Mouse (Mus musculus): ENCODE results near the gene Olfr1477. TPM values are rescaled to one million over a fixed set of nuclear protein-coding genes. Genes with fewer than 3 reads are reported as not detected.
"Not testable (repeated sequence)": the region's sequence is repeated elsewhere in the genome, so short reads cannot be mapped to it uniquely, and the experiment has no call there.

The Olfr1477 gene
- total RNA-seq (2014; rRNA removed; ENCODE audit: low replicate concordance) (not detected in 2 replicates), polyA plus RNA-seq (2015; fragmentation: Nextera tagmentation; extraction: Ambion mirVana) (not detected in 2 replicates)

- Histone ChIP-seq H3K27ac (ENCODE audit: low read depth) (no peak within 1 kb of the TSS), H3K9me3 (replicated peaks; ENCODE audit: control insufficient read depth, low read length) (no peaks in the 10 kb centered on the region; the same call in 1 of the 2 replicates), H3K9ac (replicated peaks; ENCODE audit: low read depth, low read length) (no peak within 1 kb of the TSS), H3K36me3 (replicated peaks; ENCODE audit: control insufficient read depth, insufficient read depth, low read length) (no peaks in the 10 kb centered on the region), H3K4me2 (ENCODE audit: low read depth, low read length) (no peak within 1 kb of the TSS), H3K4me1 (ENCODE audit: control insufficient read depth, insufficient read depth) (no peaks in the 10 kb centered on the region), H3K27me3 (ENCODE audit: control insufficient read depth, insufficient read depth, low read length) (no peaks in the 10 kb centered on the region), H3K4me3 (ENCODE audit: low read depth, low read length) (no peak within 1 kb of the TSS)
- WGBS: 52% methylated on average over 3 of the region's 3 CpGs
- ATAC-seq (ENCODE audit: insufficient read depth, low read depth) (no peak), DNase-seq (ENCODE audit: low spot score) (no peak)
- TF ChIP-seq CTCF (IDR thresholded peaks at IDR 0.05; ENCODE audit: low read depth): no peak
Measured at GRCm38 (mm10) chr19:13500246-13500645, at the start of gene Olfr1477. Olfr1477 (plus strand) TSS chr19:13500546.

- Histone ChIP-seq H3K27me3 (ENCODE audit: control insufficient read depth, insufficient read depth, low read length) (no peaks in the 10 kb centered on the region), H3K36me3 (replicated peaks; ENCODE audit: control insufficient read depth, insufficient read depth, low read length) (no peaks in the 10 kb centered on the region)
- DNase-seq (ENCODE audit: low spot score): no peak
Measured at GRCm38 (mm10) chr19:13455986-13456385, 44.4 kb upstream of the Olfr1477 start, which contains the start of gene Olfr1472. Olfr1472 (minus strand) TSS chr19:13456086.

DNA sequence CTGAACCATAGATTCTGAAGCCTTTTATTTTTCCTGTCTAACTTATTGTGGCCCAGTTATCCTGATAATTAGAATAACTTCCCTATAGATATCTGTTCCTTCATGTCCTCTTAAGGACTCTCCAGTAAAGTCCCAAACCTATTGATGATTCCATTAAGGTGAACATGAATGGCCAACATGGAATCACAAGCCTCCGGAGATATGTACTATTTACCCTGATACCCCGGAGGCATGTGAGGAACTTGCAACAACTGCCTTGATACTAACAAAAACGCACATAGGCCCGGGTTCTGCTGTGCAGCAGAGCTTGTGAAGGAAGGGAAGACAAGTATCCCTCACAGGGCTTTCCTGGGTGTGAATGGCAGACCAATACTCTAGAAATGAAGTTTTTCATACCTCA lies 31.1 kb upstream of the Olfr1477 start, which contains the start of gene Olfr1474:
TSS of gene Olfr1474 (plus strand) at position 301 of the 400 bp plus-strand sequence.
- H3K9me3 ChIP-seq (replicated peaks; ENCODE audit: control insufficient read depth, low read length); H3K36me3 ChIP-seq (replicated peaks; ENCODE audit: control insufficient read depth, insufficient read depth, low read length); DNase-seq (ENCODE audit: low spot score); H3K4me2 ChIP-seq (ENCODE audit: low read depth, low read length); ATAC-seq (ENCODE audit: insufficient read depth, low read depth); H3K4me3 ChIP-seq (ENCODE audit: low read depth, low read length); H3K27me3 ChIP-seq (ENCODE audit: control insufficient read depth, insufficient read depth, low read length); H3K4me1 ChIP-seq (ENCODE audit: control insufficient read depth, insufficient read depth); H3K27ac ChIP-seq (ENCODE audit: low read depth); H3K9ac ChIP-seq (replicated peaks; ENCODE audit: low read depth, low read length): not testable (repeated sequence)
- 64% methylated on average over 4 of the region's 4 CpGs for WGBS

More at GRCm38 (mm10) chr19:13455986-13456385, 44.4 kb upstream of the Olfr1477 start, which contains the start of gene Olfr1472:
- Histone ChIP-seq H3K4me1 (ENCODE audit: control insufficient read depth, insufficient read depth) (no peaks in the 10 kb centered on the region), H3K4me2 (ENCODE audit: low read depth, low read length) (no peak within 1 kb of the TSS), H3K4me3 (ENCODE audit: low read depth, low read length) (no peak within 1 kb of the TSS), H3K9ac (replicated peaks; ENCODE audit: low read depth, low read length) (no peak within 1 kb of the TSS), H3K27ac (ENCODE audit: low read depth) (no peak within 1 kb of the TSS), H3K9me3 (replicated peaks; ENCODE audit: control insufficient read depth, low read length) (no peaks in the 10 kb centered on the region)
- ATAC-seq (ENCODE audit: insufficient read depth, low read depth): no peak
- no peak for TF ChIP-seq CTCF (IDR thresholded peaks at IDR 0.05; ENCODE audit: low read depth)
- TF ChIP-seq EP300 (IDR thresholded peaks at IDR 0.05; ENCODE audit: low read depth): no peak
- WGBS: 51% methylated on average over 1 of the region's 1 CpGs

DNA sequence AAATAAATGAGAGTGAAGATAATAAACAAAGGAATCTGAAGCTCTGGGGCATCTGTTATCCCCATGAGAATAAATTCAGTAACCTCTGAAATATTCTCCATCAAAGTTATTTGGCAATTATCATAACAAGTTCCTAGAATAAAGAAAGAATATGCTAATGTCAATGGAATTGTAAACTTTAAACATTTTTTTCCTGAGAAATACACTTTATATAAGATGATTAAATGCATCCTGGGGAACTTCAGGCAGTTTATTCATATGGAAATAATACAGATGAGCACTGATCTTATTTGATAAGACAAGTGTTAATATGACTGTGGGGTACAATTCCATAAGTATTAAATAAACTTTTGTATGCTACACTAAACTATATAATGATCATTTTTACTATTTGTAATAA lies 20.2 kb upstream of the Olfr1477 start, which contains the start of gene Olfr1475:
TSS of gene Olfr1475 (minus strand) at position 101 of the 400 bp plus-strand sequence.
- Histone ChIP-seq H3K4me3 (ENCODE audit: low read depth, low read length) (no peak within 1 kb of the TSS), H3K36me3 (replicated peaks; ENCODE audit: control insufficient read depth, insufficient read depth, low read length) (no peaks in the 10 kb centered on the region), H3K27ac (ENCODE audit: low read depth) (no peak within 1 kb of the TSS), H3K9ac (replicated peaks; ENCODE audit: low read depth, low read length) (no peak within 1 kb of the TSS), H3K27me3 (ENCODE audit: control insufficient read depth, insufficient read depth, low read length) (no peaks in the 10 kb centered on the region), H3K4me1 (ENCODE audit: control insufficient read depth, insufficient read depth) (no peaks in the 10 kb centered on the region), H3K9me3 (replicated peaks; ENCODE audit: control insufficient read depth, low read length) (no peaks in the 10 kb centered on the region), H3K4me2 (ENCODE audit: low read depth, low read length) (no peak within 1 kb of the TSS)
- ATAC-seq (ENCODE audit: insufficient read depth, low read depth): no peak
- TF ChIP-seq EP300 (IDR thresholded peaks at IDR 0.05; ENCODE audit: low read depth) (no peak), CTCF (IDR thresholded peaks at IDR 0.05; ENCODE audit: low read depth) (no peak)
- DNase-seq (ENCODE audit: low spot score): no peak

DNA sequence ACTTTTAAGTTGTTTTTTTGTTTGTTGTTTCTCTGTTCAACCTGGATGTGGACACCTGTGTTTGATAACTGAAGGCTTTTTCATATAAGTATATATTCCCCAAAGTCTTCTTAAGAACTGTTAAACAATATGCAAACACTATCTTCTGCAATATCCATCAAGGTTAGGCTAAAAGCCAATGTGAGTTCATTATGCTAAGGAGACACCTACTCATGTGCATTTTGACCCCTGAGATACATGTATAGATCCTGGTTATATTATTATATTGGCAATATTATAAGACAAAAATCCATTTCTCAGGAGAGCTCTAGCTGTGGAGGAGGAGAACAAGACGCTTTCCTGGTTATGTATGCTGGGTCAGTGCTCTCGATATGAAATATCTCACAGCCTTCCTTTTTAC lies 27.3 kb downstream of the Olfr1477 start, which contains the start of gene Olfr1480:
TSS of gene Olfr1480 (plus strand) at position 301 of the 400 bp plus-strand sequence.
- no peak for TF ChIP-seq EP300 (IDR thresholded peaks at IDR 0.05; ENCODE audit: low read depth)
- no peak for TF ChIP-seq CTCF (IDR thresholded peaks at IDR 0.05; ENCODE audit: low read depth)
- ATAC-seq (ENCODE audit: insufficient read depth, low read depth): no peak
- Histone ChIP-seq H3K36me3 (replicated peaks; ENCODE audit: control insufficient read depth, insufficient read depth, low read length) (no peaks in the 10 kb centered on the region), H3K4me1 (ENCODE audit: control insufficient read depth, insufficient read depth) (no peaks in the 10 kb centered on the region), H3K9ac (replicated peaks; ENCODE audit: low read depth, low read length) (no peak within 1 kb of the TSS), H3K27me3 (ENCODE audit: control insufficient read depth, insufficient read depth, low read length) (no peaks in the 10 kb centered on the region), H3K4me2 (ENCODE audit: low read depth, low read length) (no peak within 1 kb of the TSS), H3K4me3 (ENCODE audit: low read depth, low read length) (no peak within 1 kb of the TSS), H3K9me3 (replicated peaks; ENCODE audit: control insufficient read depth, low read length) (0 out of 2 replicates have a peak, but pooled peaks cover 4% of the 10 kb centered on the region), H3K27ac (ENCODE audit: low read depth) (no peak within 1 kb of the TSS)
- no peak for DNase-seq (ENCODE audit: low spot score)
- WGBS: 55% methylated on average over 2 of the region's 2 CpGs

Other genes with a start within 250 kb of the Olfr1477 start
- not detected in 2 replicates for gene Olfr1465, start 185.0 kb upstream of the Olfr1477 start, total RNA-seq (2014; rRNA removed; ENCODE audit: low replicate concordance)
- not detected in 2 replicates for gene Olfr1465, start 185.0 kb upstream of the Olfr1477 start, polyA plus RNA-seq (2015; fragmentation: Nextera tagmentation; extraction: Ambion mirVana)
- not detected in 2 replicates for gene Olfr1466, start 161.7 kb upstream of the Olfr1477 start, total RNA-seq (2014; rRNA removed; ENCODE audit: low replicate concordance)
- gene Olfr1466, start 161.7 kb upstream of the Olfr1477 start, polyA plus RNA-seq (2015; fragmentation: Nextera tagmentation; extraction: Ambion mirVana): not detected in 2 replicates
- not detected in 2 replicates for gene Olfr1467, start 138.3 kb upstream of the Olfr1477 start, total RNA-seq (2014; rRNA removed; ENCODE audit: low replicate concordance)
- gene Olfr1467, start 138.3 kb upstream of the Olfr1477 start, polyA plus RNA-seq (2015; fragmentation: Nextera tagmentation; extraction: Ambion mirVana): not detected in 2 replicates
- not detected in 2 replicates for gene Olfr1469, start 92.7 kb upstream of the Olfr1477 start, total RNA-seq (2014; rRNA removed; ENCODE audit: low replicate concordance)
- not detected in 2 replicates for gene Olfr1469, start 92.7 kb upstream of the Olfr1477 start, polyA plus RNA-seq (2015; fragmentation: Nextera tagmentation; extraction: Ambion mirVana)
- not detected in 2 replicates for gene Olfr1471, start 57.1 kb upstream of the Olfr1477 start, total RNA-seq (2014; rRNA removed; ENCODE audit: low replicate concordance)
- gene Olfr1471, start 57.1 kb upstream of the Olfr1477 start, polyA plus RNA-seq (2015; fragmentation: Nextera tagmentation; extraction: Ambion mirVana): not detected in 2 replicates
- gene Olfr1472, start 44.5 kb upstream of the Olfr1477 start, total RNA-seq (2014; rRNA removed; ENCODE audit: low replicate concordance): not detected in 2 replicates
- gene Olfr1472, start 44.5 kb upstream of the Olfr1477 start, polyA plus RNA-seq (2015; fragmentation: Nextera tagmentation; extraction: Ambion mirVana): not detected in 2 replicates
- gene Olfr1474, start 31.0 kb upstream of the Olfr1477 start, total RNA-seq (2014; rRNA removed; ENCODE audit: low replicate concordance): not detected in 2 replicates
- gene Olfr1474, start 31.0 kb upstream of the Olfr1477 start, polyA plus RNA-seq (2015; fragmentation: Nextera tagmentation; extraction: Ambion mirVana): not detected in 2 replicates
- gene Olfr1475, start 20.4 kb upstream of the Olfr1477 start, total RNA-seq (2014; rRNA removed; ENCODE audit: low replicate concordance): not detected in 2 replicates
- gene Olfr1475, start 20.4 kb upstream of the Olfr1477 start, polyA plus RNA-seq (2015; fragmentation: Nextera tagmentation; extraction: Ambion mirVana): not detected in 2 replicates
- not detected in 2 replicates for gene Olfr1480, start 27.4 kb downstream of the Olfr1477 start, total RNA-seq (2014; rRNA removed; ENCODE audit: low replicate concordance)
- gene Olfr1480, start 27.4 kb downstream of the Olfr1477 start, polyA plus RNA-seq (2015; fragmentation: Nextera tagmentation; extraction: Ambion mirVana): not detected in 2 replicates
- not detected in 2 replicates for gene Olfr1484, start 83.0 kb downstream of the Olfr1477 start, total RNA-seq (2014; rRNA removed; ENCODE audit: low replicate concordance)
- gene Olfr1484, start 83.0 kb downstream of the Olfr1477 start, polyA plus RNA-seq (2015; fragmentation: Nextera tagmentation; extraction: Ambion mirVana): not detected in 2 replicates
- not detected in 2 replicates for gene Olfr1487, start 116.8 kb downstream of the Olfr1477 start, total RNA-seq (2014; rRNA removed; ENCODE audit: low replicate concordance)
- gene Olfr1487, start 116.8 kb downstream of the Olfr1477 start, polyA plus RNA-seq (2015; fragmentation: Nextera tagmentation; extraction: Ambion mirVana): not detected in 2 replicates
- gene Olfr1489, start 131.1 kb downstream of the Olfr1477 start, total RNA-seq (2014; rRNA removed; ENCODE audit: low replicate concordance): not detected in 2 replicates
- gene Olfr1489, start 131.1 kb downstream of the Olfr1477 start, polyA plus RNA-seq (2015; fragmentation: Nextera tagmentation; extraction: Ambion mirVana): not detected in 2 replicates
- not detected in 2 replicates for gene Olfr1490, start 150.5 kb downstream of the Olfr1477 start, total RNA-seq (2014; rRNA removed; ENCODE audit: low replicate concordance)
- not detected in 2 replicates for gene Olfr1490, start 150.5 kb downstream of the Olfr1477 start, polyA plus RNA-seq (2015; fragmentation: Nextera tagmentation; extraction: Ambion mirVana)
- gene Olfr1491, start 196.7 kb downstream of the Olfr1477 start, total RNA-seq (2014; rRNA removed; ENCODE audit: low replicate concordance): not detected in 2 replicates
- gene Olfr1491, start 196.7 kb downstream of the Olfr1477 start, polyA plus RNA-seq (2015; fragmentation: Nextera tagmentation; extraction: Ambion mirVana): not detected in 2 replicates
- not detected in 2 replicates for gene Olfr1493-ps1, start 222.7 kb downstream of the Olfr1477 start, total RNA-seq (2014; rRNA removed; ENCODE audit: low replicate concordance)
- not detected in 2 replicates for gene Olfr1493-ps1, start 222.7 kb downstream of the Olfr1477 start, polyA plus RNA-seq (2015; fragmentation: Nextera tagmentation; extraction: Ambion mirVana)
- not detected in 2 replicates for gene Olfr1494, start 239.2 kb downstream of the Olfr1477 start, total RNA-seq (2014; rRNA removed; ENCODE audit: low replicate concordance)
- not detected in 2 replicates for gene Olfr1494, start 239.2 kb downstream of the Olfr1477 start, polyA plus RNA-seq (2015; fragmentation: Nextera tagmentation; extraction: Ambion mirVana)

Data from heart, postnatal 0 days (tissue).